Mouse (Mus musculus) stomach, embryonic 16.5 days (tissue): ENCODE results near the gene Rabep1. TPM values are rescaled to one million over a fixed set of nuclear protein-coding genes. Genes with fewer than 3 reads are reported as not detected.

Source experiments
- ATAC-seq: fragments of 200-750 bp; cut with Nextera tagmentation; 2 replicates; pipeline ENCODE4 v1.8.0; 2017; ENCODE audit warnings: moderate number of reproducible peaks, moderate TSS enrichment; ENCODE audit not compliant: insufficient read depth, low FRiP score
- H3K27ac ChIP-seq: fragments of 300-500 bp; sonication (generic); 2 replicates; pipeline ENCODE4 v1.5.1; 2014; ENCODE audit warnings: low read length
- H3K27me3 ChIP-seq: fragments of 300-500 bp; sonication (generic); 2 replicates; pipeline ENCODE4 v1.6.1; 2014; ENCODE audit warnings: low read length, control low read depth, mixed read lengths; ENCODE audit not compliant: control insufficient read depth, insufficient read depth
- H3K36me3 ChIP-seq: fragments of 300-500 bp; sonication (generic); 2 replicates; pipeline ENCODE4 v1.6.1; 2014; ENCODE audit warnings: low read length; ENCODE audit not compliant: control insufficient read depth, insufficient read depth
- H3K4me1 ChIP-seq: fragments of 300-500 bp; sonication (generic); 2 replicates; pipeline ENCODE4 v1.6.1; 2014; ENCODE audit warnings: low read length, control low read depth, mixed read lengths; ENCODE audit not compliant: control insufficient read depth, insufficient read depth
- H3K4me2 ChIP-seq: fragments of 300-500 bp; sonication (generic); 2 replicates; pipeline ENCODE4 v1.6.1; 2014; ENCODE audit warnings: low read depth, low read length, mixed read lengths
- H3K4me3 ChIP-seq: fragments of 300-500 bp; sonication (generic); replicated peaks from 2 replicates; pipeline ENCODE4 v1.5.1; 2014; ENCODE audit warnings: mild to moderate bottlenecking, low read length
- H3K9ac ChIP-seq: fragments of 300-500 bp; sonication (generic); 2 replicates; pipeline ENCODE4 v1.6.1; 2014; ENCODE audit warnings: low read length
- H3K9me3 ChIP-seq: fragments of 300-500 bp; sonication (generic); replicated peaks from 2 replicates; pipeline ENCODE4 v1.6.1; 2016; ENCODE audit warnings: low read length, control low read depth; ENCODE audit not compliant: control insufficient read depth
- WGBS: fragments of 180-500 bp; shearing (Covaris S2); extraction: QIAGEN DNeasy Blood & Tissue Kit; methylation state at CpG from one replicate; pipeline ENCODE4 v1.1.7; 2014; 5-methylcytosine and 5-hydroxymethylcytosine counted together
- polyA plus RNA-seq: library from polyadenylated mRNA; unstranded; fragments of >200 nt; fragmentation: Nextera tagmentation; extraction: Ambion mirVana; gene quantifications from 2 replicates; pipeline ENCODE4 v1.2.1, GENCODE M21; 2015

The Rabep1 gene
- polyA plus RNA-seq, 1 experiment from 2014 or later: 27.5 TPM

DNA sequence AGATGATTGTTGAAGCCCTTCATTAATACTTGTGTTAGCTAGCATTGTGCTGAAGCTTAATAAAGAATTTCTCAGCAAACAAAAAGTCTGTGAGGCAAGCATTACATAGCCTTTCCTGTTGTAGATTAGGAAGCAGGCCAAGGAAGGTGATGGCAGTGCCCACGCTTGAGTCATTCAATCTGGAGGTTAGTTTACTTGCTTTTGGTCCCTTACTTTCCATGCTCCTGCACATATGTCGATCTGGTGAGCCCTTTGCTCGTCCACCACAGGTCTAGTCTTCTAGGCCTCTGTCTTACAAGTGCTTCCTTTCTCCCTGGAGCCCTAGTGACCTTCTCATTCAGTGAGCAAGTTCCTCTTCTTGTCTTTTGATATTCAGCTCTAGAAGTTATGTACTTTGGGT, 62.1 kb downstream of the Rabep1 start:
- Histone ChIP-seq H3K36me3 (0 out of 2 replicates have a peak, but pooled peaks cover 11% of the 10 kb centered on the region), H3K4me2 (no peak overlapping the region), H3K4me3 (no peak overlapping the region), H3K9ac (no peak overlapping the region), H3K27ac (no peak overlapping the region), H3K4me1 (no peaks in the 10 kb centered on the region), H3K27me3 (no peaks in the 10 kb centered on the region), H3K9me3 (no peaks in the 10 kb centered on the region)
- WGBS: 72% methylated on average over 3 of the region's 3 CpGs
- no peak for ATAC-seq

GRCm38 (mm10) chr11:70911323-70911722, 66.7 kb downstream of the Rabep1 start:
- Histone ChIP-seq H3K4me3 (no peak overlapping the region), H3K27ac (no peak overlapping the region), H3K9ac (no peak overlapping the region), H3K4me2 (no peak overlapping the region), H3K9me3 (no peaks in the 10 kb centered on the region), H3K27me3 (no peaks in the 10 kb centered on the region), H3K4me1 (no peaks in the 10 kb centered on the region), H3K36me3 (0 out of 2 replicates have a peak, but pooled peaks cover 12% of the 10 kb centered on the region)
- 87% methylated on average over 3 of the region's 3 CpGs for WGBS
- ATAC-seq: no peak

DNA sequence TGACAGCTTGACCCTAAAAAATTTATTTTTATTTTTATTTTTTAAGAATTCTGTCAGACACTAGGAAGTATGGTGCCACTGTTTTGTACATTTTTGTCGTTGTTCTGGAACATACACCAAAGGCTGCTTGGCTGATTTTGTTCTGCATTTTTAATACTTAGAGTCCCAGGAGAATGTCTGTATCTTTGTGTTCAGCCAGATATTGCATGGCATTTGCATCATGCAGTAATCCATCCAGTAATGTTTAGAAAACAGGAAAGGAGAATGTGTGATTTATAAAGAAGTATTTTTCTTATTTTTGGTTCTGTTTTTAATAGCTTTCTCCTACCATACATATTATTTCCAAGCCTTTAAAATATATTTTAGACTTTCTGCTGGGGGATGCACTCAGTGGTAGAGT, 67.3 kb downstream of the Rabep1 start:
- Histone ChIP-seq H3K4me3 (no peak overlapping the region), H3K4me1 (no peaks in the 10 kb centered on the region), H3K27ac (no peak overlapping the region), H3K27me3 (no peaks in the 10 kb centered on the region), H3K9me3 (no peaks in the 10 kb centered on the region), H3K9ac (no peak overlapping the region), H3K4me2 (no peak overlapping the region), H3K36me3 (0 out of 2 replicates have a peak, but pooled peaks cover 12% of the 10 kb centered on the region)
- WGBS: 93% methylated on average over 1 of the region's 1 CpGs
- ATAC-seq: no peak

DNA sequence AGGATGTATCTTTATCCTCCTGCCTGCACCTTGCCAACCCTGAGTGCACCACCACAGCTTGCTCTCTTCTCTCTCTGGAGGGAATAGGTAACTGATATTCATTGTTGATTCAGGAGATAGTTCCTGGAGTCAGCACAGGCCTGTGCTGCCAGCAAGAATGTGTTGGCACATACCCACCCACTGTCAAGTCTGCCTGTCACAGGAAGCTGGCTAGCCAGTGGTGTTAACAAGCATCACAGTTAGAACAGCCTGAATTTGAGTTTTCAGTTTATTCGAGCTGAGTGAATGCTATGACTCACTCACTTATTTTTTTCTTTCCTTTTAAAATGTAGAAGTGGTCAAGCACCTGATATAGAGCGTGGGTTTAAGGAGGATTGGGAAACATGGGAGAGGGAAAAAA, 73.3 kb downstream of the Rabep1 start:
- H3K36me3 ChIP-seq: peaks cover 10% of the 10 kb centered on the region
- WGBS: 88% methylated on average over 2 of the region's 2 CpGs
- ATAC-seq: no peak

DNA sequence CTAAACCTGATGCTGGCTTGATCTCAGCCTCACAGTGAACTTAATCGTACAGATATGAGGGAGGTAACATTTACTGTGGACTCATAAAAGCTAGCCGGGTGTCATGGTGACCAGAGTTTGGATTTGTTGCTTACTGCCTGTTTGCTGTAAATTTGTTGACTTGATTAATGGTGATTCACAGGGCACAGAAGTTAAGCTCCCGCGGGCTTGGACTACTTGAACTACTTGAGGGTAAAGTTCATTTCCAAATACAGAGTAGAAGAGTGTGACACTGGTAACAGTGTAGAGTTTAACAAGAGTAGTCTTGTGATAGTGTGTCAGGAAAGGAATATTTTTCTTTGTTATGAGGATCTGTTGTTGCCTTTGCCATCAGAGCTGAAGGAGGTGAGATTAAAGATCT, 74.9 kb downstream of the Rabep1 start:
- no peaks in the 10 kb centered on the region for H3K27me3 ChIP-seq
- no peak overlapping the region for H3K4me3 ChIP-seq
- peaks cover 6% of the 10 kb centered on the region for H3K36me3 ChIP-seq
- H3K4me1 ChIP-seq: no peaks in the 10 kb centered on the region
- no peak overlapping the region for H3K27ac ChIP-seq
- no peak overlapping the region for H3K4me2 ChIP-seq
- no peak for ATAC-seq
- WGBS: 83% methylated on average over 4 of the region's 4 CpGs
- no peaks in the 10 kb centered on the region for H3K9me3 ChIP-seq
- H3K9ac ChIP-seq: no peak overlapping the region

More for the DNA sequence above, 73.3 kb downstream of the Rabep1 start:
- no peaks in the 10 kb centered on the region for H3K27me3 ChIP-seq
- H3K4me1 ChIP-seq: no peaks in the 10 kb centered on the region
- H3K9me3 ChIP-seq: no peaks in the 10 kb centered on the region
- no peak overlapping the region for H3K4me3 ChIP-seq
- no peak overlapping the region for H3K27ac ChIP-seq
- no peak overlapping the region for H3K4me2 ChIP-seq
- no peak overlapping the region for H3K9ac ChIP-seq

GRCm38 (mm10) chr11:70931461-70931860, 86.9 kb downstream of the Rabep1 start:
- peaks cover 6% of the 10 kb centered on the region; the same call in 1 of the 2 replicates for H3K36me3 ChIP-seq
- 77% methylated on average over 5 of the region's 5 CpGs for WGBS

GRCm38 (mm10) chr11:70935316-70935715, 90.7 kb downstream of the Rabep1 start:
- H3K9me3 ChIP-seq: no peaks in the 10 kb centered on the region
- no peak overlapping the region for H3K4me2 ChIP-seq
- H3K36me3 ChIP-seq: peaks cover 4% of the 10 kb centered on the region; the same call in 1 of the 2 replicates
- no peaks in the 10 kb centered on the region for H3K4me1 ChIP-seq
- H3K9ac ChIP-seq: no peak overlapping the region
- 90% methylated on average over 7 of the region's 7 CpGs for WGBS
- ATAC-seq: no peak
- H3K4me3 ChIP-seq: no peak overlapping the region
- H3K27me3 ChIP-seq: no peaks in the 10 kb centered on the region
- no peak overlapping the region for H3K27ac ChIP-seq

More at GRCm38 (mm10) chr11:70931461-70931860, 86.9 kb downstream of the Rabep1 start:
- no peak overlapping the region for H3K4me2 ChIP-seq
- ATAC-seq: no peak
- no peak overlapping the region for H3K9ac ChIP-seq
- no peaks in the 10 kb centered on the region for H3K27me3 ChIP-seq
- H3K9me3 ChIP-seq: no peaks in the 10 kb centered on the region
- no peaks in the 10 kb centered on the region for H3K4me1 ChIP-seq
- no peak overlapping the region for H3K4me3 ChIP-seq
- no peak overlapping the region for H3K27ac ChIP-seq

GRCm38 (mm10) chr11:70942596-70942995, 98.0 kb downstream of the Rabep1 start:
- no peak overlapping the region for H3K9ac ChIP-seq
- no peak overlapping the region for H3K4me3 ChIP-seq
- H3K27me3 ChIP-seq: no peaks in the 10 kb centered on the region
- no peak overlapping the region for H3K4me2 ChIP-seq
- 94% methylated on average over 1 of the region's 1 CpGs for WGBS
- H3K27ac ChIP-seq: no peak overlapping the region
- peaks cover 32% of the 10 kb centered on the region for H3K36me3 ChIP-seq
- ATAC-seq: no peak
- no peaks in the 10 kb centered on the region for H3K9me3 ChIP-seq
- no peaks in the 10 kb centered on the region for H3K4me1 ChIP-seq

DNA sequence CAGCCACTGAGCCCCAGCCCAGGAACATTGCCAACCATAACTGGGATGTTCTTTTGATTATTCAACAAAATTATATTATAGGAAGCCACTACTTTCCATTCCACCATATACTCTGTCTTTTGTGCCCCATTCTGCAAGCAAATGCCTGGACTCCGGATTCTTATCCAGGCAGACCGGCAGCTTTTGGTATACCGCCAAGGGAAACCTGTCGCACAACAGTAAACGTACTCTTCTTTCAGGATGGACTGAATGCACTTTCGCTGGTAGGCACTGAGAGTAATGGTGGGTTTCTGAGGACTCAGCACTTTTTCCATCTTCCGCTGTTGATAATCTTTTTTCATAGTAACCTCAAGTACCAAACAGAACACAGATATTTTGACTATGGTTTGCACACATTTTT, 99.1 kb downstream of the Rabep1 start:
- no peaks in the 10 kb centered on the region for H3K9me3 ChIP-seq
- no peak overlapping the region for H3K9ac ChIP-seq
- peaks cover 34% of the 10 kb centered on the region for H3K36me3 ChIP-seq
- ATAC-seq: no peak
- no peak overlapping the region for H3K4me3 ChIP-seq
- no peak overlapping the region for H3K27ac ChIP-seq
- WGBS: 87% methylated on average over 7 of the region's 7 CpGs
- no peaks in the 10 kb centered on the region for H3K27me3 ChIP-seq
- H3K4me1 ChIP-seq: no peaks in the 10 kb centered on the region
- no peak overlapping the region for H3K4me2 ChIP-seq
